Mouse (Mus musculus) T-helper 2 cell (primary cell): Measurements from ENCODE around the gene Lrrc32.

ENCODE experiments used
- in situ Hi-C: fragments of 300-600 bp; cut with MboI, MseI; formaldehyde crosslinking; loops from one replicate; pipeline ENCODE4 v1.15.1; 2025; ENCODE audit warnings: high pct_unique_total_duplicates

Lrrc32 gene

DNA sequence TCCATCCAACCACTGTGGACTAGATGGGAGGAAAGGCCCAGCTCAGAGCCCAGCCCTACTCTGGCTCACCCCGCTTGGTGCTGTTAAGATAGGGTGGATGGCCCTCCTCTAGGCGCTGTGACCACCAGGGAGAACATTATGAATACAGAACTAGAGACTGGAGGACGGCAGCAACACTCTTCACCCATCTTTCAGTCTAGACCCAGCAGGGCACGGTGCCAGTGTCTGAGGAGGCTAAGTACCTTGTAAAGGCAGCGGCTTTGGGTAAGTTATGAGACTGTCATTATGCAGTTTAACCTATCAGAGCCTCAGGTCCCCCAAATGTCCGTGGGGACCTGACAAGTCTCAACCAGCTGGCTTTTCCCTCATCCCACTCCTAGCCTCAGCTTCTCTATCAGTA lies at the start of gene Lrrc32:
Gene Lrrc32, plus strand, starts transcription at position 153 of the 400 bp plus-strand sequence.
- in situ Hi-C loops, result loop anchor here (10.0 kb wide), 1 partner anchor 226 kb away; no protein-coding TSS in a partner anchor

- in situ Hi-C loops, result no loop called here
Observed at GRCm38 (mm10) chr7:98439956-98440466, 49.1 kb upstream of the Lrrc32 start, which contains the start of gene Gucy2d. TSS of gene Gucy2d (plus strand) at chr7:98440416.

DNA sequence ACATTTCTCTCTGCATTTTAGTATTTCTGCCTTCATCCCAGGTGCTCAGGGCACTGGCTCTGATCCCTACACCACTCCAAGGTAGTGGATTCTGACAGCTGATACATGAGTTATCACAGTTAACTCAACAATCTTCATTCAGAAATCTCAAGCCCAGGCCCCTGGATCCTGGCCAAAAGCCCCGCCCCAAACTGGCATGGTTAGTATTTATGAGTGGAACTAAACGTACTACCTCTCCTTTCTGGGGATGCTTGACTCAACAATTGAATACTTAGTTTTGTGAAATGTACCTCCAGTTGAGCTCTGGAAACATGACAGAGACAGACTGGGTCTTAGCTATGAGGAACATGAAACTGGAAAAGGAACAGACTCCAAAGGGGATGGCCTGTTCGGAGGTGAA lies 42.2 kb upstream of the Lrrc32 start:
- in situ Hi-C loops, result no loop called here

- in situ Hi-C loops, result no loop called here
Observed at GRCm38 (mm10) chr7:98447585-98448308, 41.3 kb upstream of the Lrrc32 start.

- in situ Hi-C loops, result no loop called here
Observed at GRCm38 (mm10) chr7:98448309-98448630, 40.8 kb upstream of the Lrrc32 start.

GRCm38 (mm10) chr7:98449696-98450095 lies 39.4 kb upstream of the Lrrc32 start:
- in situ Hi-C loops, result no loop called here

GRCm38 (mm10) chr7:98454397-98455120 lies 34.5 kb upstream of the Lrrc32 start:
- in situ Hi-C loops, result no loop called here

DNA sequence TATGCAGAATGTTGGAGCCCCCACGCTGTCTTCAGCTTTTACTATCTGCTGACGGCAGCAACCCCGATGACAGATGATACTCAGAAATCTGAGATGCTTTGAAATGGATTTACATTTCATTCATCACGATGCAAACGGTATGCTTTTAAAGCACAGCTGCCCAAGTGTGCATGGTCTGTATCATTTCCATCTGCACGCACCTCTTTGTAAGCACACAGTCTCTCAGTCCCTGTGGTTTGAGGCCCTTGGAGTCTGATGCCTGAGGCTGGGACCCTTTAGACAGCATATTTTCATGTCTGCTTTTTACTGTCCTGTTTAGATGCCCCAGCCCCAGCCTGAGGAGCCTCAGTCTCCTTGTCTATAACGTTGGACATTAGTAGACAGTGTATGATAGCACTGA lies 28.8 kb upstream of the Lrrc32 start:
- in situ Hi-C loops, result no loop called here

DNA sequence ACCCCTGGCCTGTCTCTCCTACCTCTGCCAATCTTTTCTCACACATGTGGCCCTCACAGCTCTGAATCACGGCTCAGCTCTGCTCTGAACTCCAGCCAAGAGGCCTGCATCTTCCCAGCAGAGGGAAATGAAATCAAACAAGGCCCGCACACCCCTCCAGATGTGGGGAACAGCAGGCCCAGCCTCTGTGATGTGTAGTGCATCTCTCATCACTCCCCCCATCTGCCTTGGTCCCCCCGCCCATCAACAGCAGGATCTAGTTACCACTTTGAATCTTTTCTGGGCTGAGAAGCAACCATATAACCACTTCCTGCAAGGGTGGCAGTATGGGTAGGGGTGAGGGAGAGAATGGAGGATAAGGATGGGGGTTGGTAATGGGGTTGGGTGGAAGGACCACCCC lies 20.0 kb upstream of the Lrrc32 start:
- in situ Hi-C loops, result no loop called here

GRCm38 (mm10) chr7:98472529-98472928 lies 16.6 kb upstream of the Lrrc32 start:
- in situ Hi-C loops, result no loop called here

DNA sequence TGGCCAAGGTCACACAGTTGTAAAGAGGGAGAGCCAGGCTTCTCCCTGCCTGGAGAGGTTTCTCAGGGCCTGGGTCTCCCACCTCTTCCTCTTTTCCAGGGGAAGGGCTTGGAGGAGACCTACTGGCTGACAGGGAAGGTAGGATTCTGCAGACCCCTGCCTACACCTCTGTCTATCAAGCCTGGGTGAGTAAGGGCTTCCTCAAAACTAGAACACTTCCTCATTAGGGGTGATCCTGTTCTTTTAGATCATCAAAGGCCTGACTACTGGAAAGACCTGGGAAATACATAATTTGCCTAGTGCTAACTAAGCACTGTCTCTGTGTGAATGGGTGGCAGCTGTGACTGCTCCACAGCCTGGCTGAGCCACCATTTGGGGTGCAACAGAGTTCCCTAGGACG lies 14.5 kb upstream of the Lrrc32 start:
- in situ Hi-C loops, result no loop called here

GRCm38 (mm10) chr7:98477153-98477552 lies 11.9 kb upstream of the Lrrc32 start:
- in situ Hi-C loops, result no loop called here

DNA sequence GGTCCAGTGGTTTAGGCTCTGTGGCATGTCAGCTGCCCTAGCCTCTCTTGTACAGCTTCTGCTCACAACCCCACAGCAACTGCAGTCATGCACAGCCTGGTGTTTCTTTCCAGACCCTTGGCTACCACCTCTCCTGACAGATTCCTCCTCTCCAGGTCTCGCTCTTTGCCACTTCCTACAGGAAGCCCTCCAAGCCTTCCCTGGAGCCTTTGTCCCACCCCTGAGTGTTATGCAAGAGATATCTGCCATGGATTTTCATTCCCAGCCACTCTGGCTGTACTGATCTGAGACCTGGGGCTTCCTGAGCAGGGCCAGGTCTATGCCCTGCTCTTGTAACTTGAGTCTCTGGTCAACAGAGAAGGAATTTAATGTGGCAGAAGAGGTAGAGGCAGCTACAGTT lies 8.6 kb upstream of the Lrrc32 start:
- in situ Hi-C loops, result loop anchor here (10.0 kb wide), 1 partner anchor 234 kb away; no protein-coding TSS in a partner anchor

GRCm38 (mm10) chr7:98481066-98481734 lies 7.9 kb upstream of the Lrrc32 start:
- in situ Hi-C loops, result loop anchor here (10.0 kb wide), 1 partner anchor 234 kb away; no protein-coding TSS in a partner anchor

DNA sequence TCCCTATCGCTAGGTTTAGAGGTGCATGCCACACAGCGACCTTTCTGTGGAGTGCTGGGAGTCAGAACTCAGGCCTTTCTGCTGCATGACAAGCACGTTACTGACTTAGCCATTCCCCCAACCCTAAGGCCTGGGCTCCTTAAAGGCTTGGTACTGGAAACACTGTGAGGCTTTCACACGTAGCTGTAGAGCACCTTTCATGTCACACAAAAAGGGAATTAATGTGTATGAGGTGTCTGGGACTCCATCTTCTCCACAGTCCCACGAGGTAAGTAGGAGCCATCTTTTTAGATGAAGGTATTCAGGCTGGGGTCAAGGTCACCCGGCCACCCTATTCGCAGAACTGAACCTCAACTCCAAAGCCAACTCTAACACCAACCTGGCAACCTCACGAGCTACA lies 7.2 kb upstream of the Lrrc32 start:
- in situ Hi-C loops, result loop anchor here (10.0 kb wide), 1 partner anchor 233 kb away; no protein-coding TSS in a partner anchor

GRCm38 (mm10) chr7:98482551-98483267 lies 6.4 kb upstream of the Lrrc32 start:
- in situ Hi-C loops, result loop anchor here (10.0 kb wide), 1 partner anchor 232 kb away; no protein-coding TSS in a partner anchor

DNA sequence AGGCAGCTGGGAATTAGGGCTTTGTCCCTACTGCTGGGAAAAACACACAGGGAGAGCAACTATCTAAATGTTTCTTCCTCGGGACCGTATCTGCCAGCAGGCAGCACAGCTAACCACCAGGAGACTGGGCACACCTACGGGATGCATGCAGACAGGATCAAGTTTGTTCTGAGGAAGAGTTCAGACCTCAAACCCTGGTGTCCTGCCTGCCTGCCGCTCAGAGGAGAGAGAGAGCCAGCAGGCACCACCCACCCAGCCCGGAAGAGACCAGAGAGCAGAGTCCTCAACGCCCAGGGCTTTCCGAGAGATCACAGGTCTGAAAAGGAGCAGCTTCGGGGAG lies 5.8 kb upstream of the Lrrc32 start:
- in situ Hi-C loops, result loop anchor here (10.0 kb wide), 1 partner anchor 232 kb away; no protein-coding TSS in a partner anchor

DNA sequence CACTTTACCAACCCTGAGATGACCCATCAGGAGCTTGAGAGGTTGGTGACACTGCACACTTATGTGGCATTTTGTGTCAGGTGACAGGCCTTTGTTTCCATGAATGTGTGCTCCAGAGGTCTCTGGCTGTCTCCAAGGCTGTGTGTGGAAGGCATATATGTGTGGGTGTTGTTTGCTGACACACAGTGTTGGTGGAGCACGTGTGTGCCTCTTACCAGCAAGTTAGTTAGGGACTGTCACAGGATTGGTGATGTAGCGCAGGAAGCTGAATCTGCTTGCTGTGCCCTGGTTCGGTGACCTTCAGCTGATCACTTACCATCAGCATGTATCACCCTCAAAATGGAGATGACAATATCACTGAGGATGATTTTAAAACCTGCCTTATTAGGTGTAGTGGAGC lies 4.2 kb upstream of the Lrrc32 start:
- in situ Hi-C loops, result loop anchor here (10.0 kb wide), 1 partner anchor 230 kb away; no protein-coding TSS in a partner anchor

DNA sequence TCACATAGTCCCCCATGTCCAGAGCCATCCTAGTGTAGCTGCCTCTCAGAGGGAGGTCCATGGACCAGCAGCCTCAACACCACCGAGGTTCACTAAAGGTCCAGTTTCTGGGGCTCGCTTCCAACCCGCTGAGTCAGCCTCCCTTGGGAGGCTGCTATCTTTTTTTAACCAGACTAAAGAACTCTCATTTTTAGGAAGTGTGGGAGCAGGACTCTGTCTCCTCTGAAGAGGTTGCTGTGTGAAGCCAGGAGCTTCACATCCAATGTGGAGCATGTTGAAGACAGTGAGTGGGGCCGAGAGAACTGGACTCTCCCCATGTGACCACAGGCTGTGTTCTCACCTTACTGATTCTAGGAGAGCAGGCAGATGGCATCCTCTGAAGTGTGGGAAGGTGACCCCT lies 3.6 kb upstream of the Lrrc32 start:
- in situ Hi-C loops, result loop anchor here (10.0 kb wide), 1 partner anchor 229 kb away; no protein-coding TSS in a partner anchor

DNA sequence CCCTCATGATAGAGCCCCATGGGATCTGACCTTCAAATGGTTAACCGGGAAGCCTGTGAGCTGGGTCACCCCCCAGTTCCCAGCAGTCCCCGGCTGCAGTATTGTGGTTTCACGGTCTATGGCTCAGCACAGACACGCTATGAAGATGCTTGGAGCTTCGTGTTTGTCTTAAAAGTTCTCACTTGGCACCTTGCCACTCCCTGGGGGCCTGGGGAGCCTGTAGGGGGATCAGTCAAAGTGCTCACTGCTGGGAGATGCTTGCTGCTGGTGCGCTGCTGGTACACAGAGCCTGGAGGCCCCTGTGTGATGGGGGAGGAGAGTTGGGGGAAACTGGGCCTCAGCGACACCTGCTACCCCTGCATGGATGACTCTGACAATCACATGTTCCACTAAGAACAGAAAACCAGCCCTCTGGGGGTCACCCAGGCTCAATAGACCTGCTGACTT lies 2.6 kb upstream of the Lrrc32 start:
- in situ Hi-C loops, result loop anchor here (10.0 kb wide), 1 partner anchor 228 kb away; no protein-coding TSS in a partner anchor
